Mouse (Mus musculus) neural tube, embryonic 14.5 days (tissue): ENCODE data around the gene Fryl. TPM values are rescaled to one million over a fixed set of nuclear protein-coding genes. Genes with fewer than 3 reads are reported as not detected.

Experiments
- ATAC-seq: fragments of 200-750 bp; cut with Nextera tagmentation; 2 replicates; pipeline ENCODE4 v1.8.0; 2017; ENCODE audit warnings: low read depth, mild to moderate bottlenecking, moderate TSS enrichment, moderate library complexity
- H3K27ac ChIP-seq: fragments of 300-500 bp; sonication (generic); 2 replicates; pipeline ENCODE4 v1.5.1; 2014; ENCODE audit warnings: low read depth, mild to moderate bottlenecking, control low read depth, low read length, moderate library complexity, mixed read lengths
- H3K27me3 ChIP-seq: fragments of 300-500 bp; sonication (generic); 2 replicates; pipeline ENCODE4 v1.6.1; 2014; ENCODE audit warnings: low read length; ENCODE audit not compliant: control insufficient read depth, insufficient read depth
- H3K36me3 ChIP-seq: fragments of 300-500 bp; sonication (generic); 2 replicates; pipeline ENCODE4 v1.6.1; 2014; ENCODE audit warnings: low read length, mixed read lengths; ENCODE audit not compliant: control insufficient read depth, insufficient read depth
- H3K4me1 ChIP-seq: fragments of 300-500 bp; sonication (generic); 2 replicates; pipeline ENCODE4 v1.6.1; 2014; ENCODE audit warnings: low read length; ENCODE audit not compliant: control insufficient read depth, insufficient read depth
- H3K4me2 ChIP-seq: fragments of 300-500 bp; sonication (generic); 2 replicates; pipeline ENCODE4 v1.6.1; 2014; ENCODE audit warnings: mild to moderate bottlenecking, low read depth, low read length, control low read depth
- H3K4me3 ChIP-seq: fragments of 300-500 bp; sonication (generic); 2 replicates; pipeline ENCODE4 v1.5.1; 2014; ENCODE audit warnings: low read depth, low read length, control low read depth, mixed read lengths
- H3K9ac ChIP-seq: fragments of 300-500 bp; sonication (generic); replicated peaks from 2 replicates; pipeline ENCODE4 v1.6.1; 2014; ENCODE audit warnings: low read depth, mild to moderate bottlenecking, control low read depth, low read length, mixed read lengths
- H3K9me3 ChIP-seq: fragments of 300-500 bp; sonication (generic); 2 replicates; pipeline ENCODE4 v1.6.1; 2016; ENCODE audit warnings: low read length; ENCODE audit not compliant: control insufficient read depth
- WGBS: fragments of 180-500 bp; shearing (Covaris S2); extraction: QIAGEN DNeasy Blood & Tissue Kit; methylation state at CpG from one replicate; pipeline ENCODE4 v1.1.7; 2014; 5-methylcytosine and 5-hydroxymethylcytosine counted together
- polyA plus RNA-seq: library from polyadenylated mRNA; unstranded; fragments of >200 nt; fragmentation: Nextera tagmentation; extraction: Ambion mirVana; gene quantifications from 2 replicates; pipeline ENCODE4 v1.2.1, GENCODE M21; 2014

Gene Fryl
- polyA plus RNA-seq, 1 experiment from 2014 or later = 54.1 TPM

DNA sequence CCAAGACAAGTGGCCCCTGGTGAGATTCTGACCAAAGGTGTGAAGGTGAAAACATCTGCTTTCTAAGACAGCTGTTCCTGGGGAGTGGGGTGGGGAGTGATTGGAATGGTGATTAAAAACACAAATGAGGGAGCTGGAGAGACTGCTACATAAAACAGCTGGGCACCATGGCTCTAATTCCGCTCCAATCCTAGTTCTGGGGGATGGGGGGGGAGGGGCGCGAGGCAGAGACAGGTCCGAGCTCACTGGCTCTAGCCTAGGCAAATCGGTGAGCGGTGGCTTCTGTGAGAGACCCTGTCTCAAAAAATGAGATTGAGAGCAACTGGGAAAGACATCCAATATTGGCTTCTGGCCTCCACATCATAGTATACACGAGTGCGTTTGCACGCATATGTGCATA is 24.2 kb downstream of the Fryl start:
- Histone ChIP-seq H3K4me1 (peaks cover 28% of the 10 kb centered on the region; the same call in 1 of the 2 replicates), H3K9me3 (no peaks in the 10 kb centered on the region), H3K9ac (no peak overlapping the region), H3K36me3 (no peaks in the 10 kb centered on the region), H3K27me3 (no peaks in the 10 kb centered on the region), H3K27ac (no peak overlapping the region), H3K4me3 (no peak overlapping the region), H3K4me2 (no peak overlapping the region; the same call in 1 of the 2 replicates)
- WGBS = 20% methylated on average over 9 of the region's 9 CpGs
- ATAC-seq = 0 out of 2 replicates have a peak, but pooled peaks have one; percentile 36

DNA sequence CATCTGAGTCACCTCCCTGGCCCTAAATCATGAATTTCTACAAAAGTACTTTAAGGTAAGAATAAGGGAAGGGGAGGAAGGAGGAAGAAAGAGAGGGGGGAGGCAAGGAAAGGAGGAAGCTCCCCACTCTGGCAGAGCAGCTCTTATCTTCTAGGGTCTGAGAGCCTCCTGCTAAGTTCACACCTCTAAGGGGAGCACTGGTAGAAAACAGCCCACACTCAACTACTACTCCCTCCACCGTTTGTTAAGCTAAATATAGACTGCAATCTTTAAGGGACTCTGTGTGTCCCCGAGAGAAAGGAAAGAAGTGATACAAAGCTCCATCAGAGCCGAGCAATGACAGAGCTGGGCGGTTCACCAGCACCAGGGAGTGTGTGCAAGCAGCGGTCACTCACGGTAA is 24.6 kb downstream of the Fryl start:
- no peak overlapping the region for H3K27ac ChIP-seq
- peaks cover 24% of the 10 kb centered on the region; the same call in 1 of the 2 replicates for H3K4me1 ChIP-seq
- H3K4me3 ChIP-seq = no peak overlapping the region
- no peaks in the 10 kb centered on the region for H3K36me3 ChIP-seq
- WGBS = 9% methylated on average over 6 of the region's 6 CpGs
- H3K4me2 ChIP-seq = no peak overlapping the region
- ATAC-seq = 0 out of 2 replicates have a peak, but pooled peaks have one; percentile 2
- no peaks in the 10 kb centered on the region for H3K27me3 ChIP-seq
- no peak overlapping the region for H3K9ac ChIP-seq
- H3K9me3 ChIP-seq = no peaks in the 10 kb centered on the region

DNA sequence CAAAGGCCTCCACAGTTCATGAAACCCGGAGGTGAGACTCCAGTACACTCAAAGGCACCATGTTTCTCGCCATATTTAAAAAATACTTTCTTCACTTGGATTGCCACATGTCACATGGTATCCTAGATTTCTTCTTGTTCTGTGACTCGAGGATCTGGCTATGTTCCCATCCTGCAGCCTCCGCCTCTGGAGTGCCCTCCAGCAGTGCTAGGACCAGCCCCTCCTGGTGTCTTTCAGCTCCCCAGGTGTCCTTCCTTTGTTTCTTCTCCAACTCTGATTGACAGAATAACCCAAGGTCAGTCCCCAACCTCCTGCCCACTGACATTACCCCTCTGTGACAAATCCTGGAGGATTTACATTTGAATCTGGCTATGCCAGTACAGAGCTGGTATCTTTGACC is 26.2 kb downstream of the Fryl start:
- Histone ChIP-seq H3K4me1 (peaks cover 21% of the 10 kb centered on the region; the same call in 1 of the 2 replicates), H3K9ac (no peak overlapping the region), H3K4me2 (no peak overlapping the region), H3K36me3 (no peaks in the 10 kb centered on the region), H3K27ac (no peak overlapping the region), H3K27me3 (no peaks in the 10 kb centered on the region), H3K9me3 (no peaks in the 10 kb centered on the region), H3K4me3 (no peak overlapping the region)
- no peak for ATAC-seq
- 49% methylated on average over 4 of the region's 4 CpGs for WGBS

DNA sequence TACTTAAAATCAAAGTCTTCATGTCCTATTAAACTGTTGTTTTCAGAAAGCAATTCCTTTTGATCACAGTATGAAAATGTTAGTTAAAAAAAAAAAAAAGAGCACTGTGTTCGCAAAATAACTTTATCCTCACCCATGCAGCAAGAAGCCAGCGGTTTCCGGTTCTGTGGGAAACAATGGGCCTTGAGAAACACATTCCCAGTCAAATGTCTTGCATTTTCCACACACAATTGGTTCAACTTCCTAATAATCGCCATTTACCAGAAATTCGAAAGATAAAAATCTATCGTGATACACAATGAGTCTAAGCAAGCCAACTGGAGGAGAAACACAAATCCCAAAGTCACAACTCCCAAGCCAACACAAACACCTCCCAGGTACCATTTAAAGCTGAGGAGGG is 27.0 kb downstream of the Fryl start:
- Histone ChIP-seq H3K4me2 (no peak overlapping the region), H3K4me3 (no peak overlapping the region), H3K9ac (no peak overlapping the region), H3K36me3 (no peaks in the 10 kb centered on the region), H3K27me3 (no peaks in the 10 kb centered on the region), H3K27ac (no peak overlapping the region), H3K9me3 (no peaks in the 10 kb centered on the region), H3K4me1 (peaks cover 17% of the 10 kb centered on the region; the same call in 1 of the 2 replicates)
- 78% methylated on average over 6 of the region's 6 CpGs for WGBS
- ATAC-seq = no peak

DNA sequence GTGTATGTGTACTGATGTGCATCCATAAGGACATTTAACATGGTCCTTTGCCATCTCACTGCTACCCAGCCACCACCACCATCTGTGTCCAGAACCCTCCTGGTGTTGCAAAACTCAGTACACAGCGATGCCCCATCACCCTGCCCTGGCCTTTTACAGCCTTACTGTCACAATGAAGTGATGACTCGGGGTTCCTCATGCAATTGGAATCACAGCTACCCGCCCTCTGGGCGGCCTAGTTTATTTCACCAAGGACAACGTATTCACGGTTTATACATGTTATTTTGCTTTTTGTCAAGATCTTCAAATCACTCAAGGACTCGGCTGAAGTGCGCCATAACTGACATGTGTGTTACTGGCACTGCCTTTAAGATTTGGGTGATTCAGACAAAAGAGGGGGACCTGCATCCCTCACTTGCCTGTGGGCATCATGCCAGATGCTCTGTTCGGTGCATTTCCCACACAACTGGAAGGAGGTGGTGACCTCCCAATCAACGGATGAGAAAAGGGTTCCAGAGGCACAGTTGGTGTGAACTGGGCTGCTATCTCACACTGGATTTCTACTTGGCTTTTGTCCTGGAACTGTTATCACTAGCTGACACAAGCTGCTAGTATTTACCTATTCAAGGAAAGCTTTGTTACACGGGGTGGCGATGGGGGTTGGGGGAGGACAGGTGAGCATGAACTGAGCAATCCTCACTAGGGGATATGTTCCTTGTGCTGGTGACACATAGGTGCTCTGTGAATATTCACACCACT is 27.9 kb downstream of the Fryl start:
- WGBS = 73% methylated on average over 12 of the region's 12 CpGs
- Histone ChIP-seq H3K27ac (no peak overlapping the region), H3K4me1 (peaks cover 17% of the 10 kb centered on the region; the same call in 1 of the 2 replicates), H3K9ac (no peak overlapping the region), H3K4me2 (no peak overlapping the region), H3K4me3 (no peak overlapping the region), H3K9me3 (no peaks in the 10 kb centered on the region), H3K36me3 (no peaks in the 10 kb centered on the region), H3K27me3 (no peaks in the 10 kb centered on the region)
- no peak for ATAC-seq

DNA sequence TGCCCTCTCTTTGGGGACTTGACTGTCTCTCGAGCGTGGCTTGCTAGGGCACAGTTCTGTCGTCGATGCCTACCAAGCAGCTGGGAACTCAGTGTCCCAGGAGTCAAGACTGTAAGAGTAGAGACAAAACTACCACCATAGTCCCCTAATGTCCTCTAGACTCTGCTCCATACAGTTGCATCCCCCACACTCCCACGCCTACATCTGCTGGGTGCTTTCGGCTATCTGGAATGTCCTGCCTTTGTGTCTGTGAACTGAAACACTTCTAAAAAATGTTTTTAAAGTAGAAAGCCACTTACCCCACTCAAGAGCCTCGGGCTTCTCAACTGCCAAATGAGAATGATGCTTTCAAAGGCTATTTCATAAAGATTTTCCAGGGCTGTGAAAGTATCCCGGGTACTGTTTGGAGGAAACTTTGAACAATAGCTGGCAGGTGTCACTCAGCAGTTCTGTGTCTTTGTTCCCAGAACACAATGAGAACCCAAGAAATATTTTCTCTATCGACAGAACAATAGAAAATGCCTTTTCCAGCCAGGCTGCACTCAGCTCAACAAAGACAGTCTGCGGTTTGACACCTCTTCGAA is 28.8 kb downstream of the Fryl start:
- 71% methylated on average over 11 of the region's 11 CpGs for WGBS
- ATAC-seq = no peak
- H3K36me3 ChIP-seq = no peaks in the 10 kb centered on the region
- no peak overlapping the region for H3K27ac ChIP-seq
- no peak overlapping the region for H3K9ac ChIP-seq
- peaks cover 11% of the 10 kb centered on the region; the same call in 1 of the 2 replicates for H3K4me1 ChIP-seq
- H3K27me3 ChIP-seq = no peaks in the 10 kb centered on the region
- H3K9me3 ChIP-seq = no peaks in the 10 kb centered on the region
- no peak overlapping the region for H3K4me3 ChIP-seq
- no peak overlapping the region for H3K4me2 ChIP-seq

DNA sequence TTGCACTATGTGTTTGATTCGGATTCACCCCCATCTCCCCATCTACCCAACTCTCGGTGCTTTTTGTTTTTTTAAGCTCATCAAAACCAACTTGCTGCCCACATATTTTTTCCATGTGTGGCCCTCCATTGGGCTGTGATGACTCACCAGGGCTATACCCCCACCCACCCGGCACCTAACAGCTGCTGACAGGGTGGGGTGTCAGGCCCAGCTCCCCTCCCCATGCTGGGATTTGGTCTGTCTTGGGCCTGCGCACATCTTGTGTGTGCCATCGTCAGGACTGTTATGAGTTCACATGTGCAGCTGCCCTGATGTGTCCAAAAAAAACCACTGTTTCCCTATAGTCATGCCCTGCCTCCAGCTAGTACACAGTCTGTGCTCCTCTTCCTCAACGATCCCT is 33.4 kb downstream of the Fryl start:
- no peak overlapping the region for H3K9ac ChIP-seq
- no peak overlapping the region for H3K4me3 ChIP-seq
- no peaks in the 10 kb centered on the region for H3K36me3 ChIP-seq
- no peak overlapping the region for H3K4me2 ChIP-seq
- H3K27ac ChIP-seq = no peak overlapping the region
- ATAC-seq = no peak
- H3K27me3 ChIP-seq = no peaks in the 10 kb centered on the region
- H3K9me3 ChIP-seq = no peaks in the 10 kb centered on the region
- no peaks in the 10 kb centered on the region for H3K4me1 ChIP-seq
- 81% methylated on average over 6 of the region's 6 CpGs for WGBS

DNA sequence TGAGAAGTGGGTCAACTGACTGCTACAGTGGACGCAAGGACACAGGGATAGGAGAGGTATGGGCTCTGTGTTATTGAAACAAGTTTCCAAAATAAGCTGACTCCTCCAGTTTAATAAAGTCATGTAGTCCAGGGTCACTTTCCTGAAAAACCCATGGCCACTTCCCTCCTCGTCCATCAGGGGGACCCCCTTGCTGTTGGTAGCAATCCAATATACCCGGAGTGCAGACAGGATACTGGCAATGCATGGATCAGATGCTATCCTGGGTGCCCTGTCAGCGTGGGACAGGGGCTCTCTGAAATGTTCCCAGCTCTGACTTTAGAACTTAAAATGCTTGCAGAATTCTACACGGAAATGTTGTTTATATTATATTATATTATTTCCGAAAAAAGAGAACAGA is 34.0 kb downstream of the Fryl start:
- Histone ChIP-seq H3K9me3 (no peaks in the 10 kb centered on the region), H3K27ac (no peak overlapping the region), H3K4me2 (no peak overlapping the region), H3K36me3 (no peaks in the 10 kb centered on the region), H3K9ac (no peak overlapping the region), H3K27me3 (no peaks in the 10 kb centered on the region), H3K4me1 (no peaks in the 10 kb centered on the region), H3K4me3 (no peak overlapping the region)
- WGBS = 47% methylated on average over 6 of the region's 6 CpGs
- ATAC-seq = no peak

DNA sequence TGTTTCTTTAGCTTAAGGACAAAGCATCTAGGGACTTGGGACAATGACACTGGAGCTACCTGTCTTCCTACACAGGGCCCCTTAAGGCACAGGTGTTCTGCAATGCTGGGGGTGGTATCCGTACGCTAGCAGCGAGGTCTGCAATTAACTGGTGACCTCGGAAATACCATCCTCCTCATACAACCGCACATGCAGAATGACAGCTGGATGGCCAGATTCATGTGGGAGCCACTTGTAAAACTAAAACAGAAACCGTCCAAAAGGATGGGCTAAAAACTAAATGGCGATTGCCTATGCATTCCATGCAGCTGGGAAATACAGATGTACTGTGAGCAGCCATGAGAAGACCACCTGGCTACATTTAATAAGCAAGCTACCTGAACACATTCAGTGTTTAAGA is 34.6 kb downstream of the Fryl start:
- ATAC-seq = no peak
- no peak overlapping the region for H3K9ac ChIP-seq
- H3K4me3 ChIP-seq = no peak overlapping the region
- no peak overlapping the region for H3K4me2 ChIP-seq
- no peaks in the 10 kb centered on the region for H3K27me3 ChIP-seq
- WGBS = 90% methylated on average over 7 of the region's 7 CpGs
- H3K9me3 ChIP-seq = no peaks in the 10 kb centered on the region
- H3K36me3 ChIP-seq = no peaks in the 10 kb centered on the region
- H3K4me1 ChIP-seq = no peaks in the 10 kb centered on the region
- no peak overlapping the region for H3K27ac ChIP-seq
